Mouse (Mus musculus): Measurements from ENCODE around the gene Spock1. TPM values are rescaled to one million over a fixed set of nuclear protein-coding genes. Genes with fewer than 3 reads are reported as not detected.

The Spock1 gene
- polyA plus RNA-seq, 1 experiment from 2014 or later = 1.6 TPM

- TF ChIP-seq CTCF (IDR thresholded peaks at IDR 0.05; ENCODE audit: low read depth) = no peak
- no peak for TF ChIP-seq EP300 (optimal IDR thresholded peaks at IDR 0.05)
- DNase-seq (ENCODE audit: low spot score) (no peak), ATAC-seq (ENCODE audit: low FRiP score, low TSS enrichment) (no peak)
- Histone ChIP-seq H3K9ac (ENCODE audit: low read length) (no peak overlapping the region), H3K4me3 (ENCODE audit: low read depth, low read length) (no peak overlapping the region), H3K4me2 (replicated peaks; ENCODE audit: low read depth) (no peak overlapping the region), H3K27ac (replicated peaks) (no peak overlapping the region), H3K36me3 (ENCODE audit: control insufficient read depth, insufficient read depth, low read length) (no peaks in the 10 kb centered on the region), H3K9me3 (ENCODE audit: control insufficient read depth, low read length) (no peaks in the 10 kb centered on the region), H3K4me1 (replicated peaks; ENCODE audit: control insufficient read depth, insufficient read depth) (no peaks in the 10 kb centered on the region), H3K27me3 (ENCODE audit: control insufficient read depth, insufficient read depth, low read length) (no peaks in the 10 kb centered on the region)
- 68% methylated on average over 6 of the region's 6 CpGs for WGBS
Observed at GRCm38 (mm10) chr13:57782107-57782561, 126.0 kb downstream of the Spock1 start.

GRCm38 (mm10) chr13:57779146-57779545 lies 129.0 kb downstream of the Spock1 start:
- H3K9me3 ChIP-seq (ENCODE audit: control insufficient read depth, low read length) = no peaks in the 10 kb centered on the region
- H3K4me2 ChIP-seq (replicated peaks; ENCODE audit: low read depth) = no peak overlapping the region
- no peak for ATAC-seq (ENCODE audit: low FRiP score, low TSS enrichment)
- WGBS = 75% methylated on average over 4 of the region's 4 CpGs
- no peaks in the 10 kb centered on the region for H3K36me3 ChIP-seq (ENCODE audit: control insufficient read depth, insufficient read depth, low read length)
- H3K4me1 ChIP-seq (replicated peaks; ENCODE audit: control insufficient read depth, insufficient read depth) = no peaks in the 10 kb centered on the region
- H3K4me3 ChIP-seq (ENCODE audit: low read depth, low read length) = no peak overlapping the region
- no peaks in the 10 kb centered on the region for H3K27me3 ChIP-seq (ENCODE audit: control insufficient read depth, insufficient read depth, low read length)
- H3K9ac ChIP-seq (ENCODE audit: low read length) = no peak overlapping the region
- DNase-seq (ENCODE audit: low spot score) = no peak
- peak; percentile 37 for TF ChIP-seq CTCF (IDR thresholded peaks at IDR 0.05; ENCODE audit: low read depth)
- TF ChIP-seq EP300 (optimal IDR thresholded peaks at IDR 0.05) = no peak
- no peak overlapping the region for H3K27ac ChIP-seq (replicated peaks)

GRCm38 (mm10) chr13:57778524-57778923 lies 129.6 kb downstream of the Spock1 start:
- Histone ChIP-seq H3K4me3 (ENCODE audit: low read depth, low read length) (no peak overlapping the region), H3K27ac (replicated peaks) (no peak overlapping the region), H3K9me3 (ENCODE audit: control insufficient read depth, low read length) (no peaks in the 10 kb centered on the region), H3K36me3 (ENCODE audit: control insufficient read depth, insufficient read depth, low read length) (no peaks in the 10 kb centered on the region), H3K4me1 (replicated peaks; ENCODE audit: control insufficient read depth, insufficient read depth) (no peaks in the 10 kb centered on the region), H3K27me3 (ENCODE audit: control insufficient read depth, insufficient read depth, low read length) (no peaks in the 10 kb centered on the region), H3K9ac (ENCODE audit: low read length) (no peak overlapping the region), H3K4me2 (replicated peaks; ENCODE audit: low read depth) (no peak overlapping the region)
- 78% methylated on average over 3 of the region's 3 CpGs for WGBS
- ATAC-seq (ENCODE audit: low FRiP score, low TSS enrichment) (no peak), DNase-seq (ENCODE audit: low spot score) (no peak)
- TF ChIP-seq EP300 (optimal IDR thresholded peaks at IDR 0.05) (no peak), CTCF (IDR thresholded peaks at IDR 0.05; ENCODE audit: low read depth) (no peak)

GRCm38 (mm10) chr13:57771998-57772397 lies 136.1 kb downstream of the Spock1 start:
- no peaks in the 10 kb centered on the region for H3K4me1 ChIP-seq (replicated peaks; ENCODE audit: control insufficient read depth, insufficient read depth)
- no peaks in the 10 kb centered on the region for H3K9me3 ChIP-seq (ENCODE audit: control insufficient read depth, low read length)
- no peak overlapping the region for H3K27ac ChIP-seq (replicated peaks)
- H3K4me2 ChIP-seq (replicated peaks; ENCODE audit: low read depth) = no peak overlapping the region
- DNase-seq (ENCODE audit: low spot score) (no peak), ATAC-seq (ENCODE audit: low FRiP score, low TSS enrichment) (no peak)
- H3K9ac ChIP-seq (ENCODE audit: low read length) = no peak overlapping the region
- no peaks in the 10 kb centered on the region for H3K36me3 ChIP-seq (ENCODE audit: control insufficient read depth, insufficient read depth, low read length)
- no peaks in the 10 kb centered on the region for H3K27me3 ChIP-seq (ENCODE audit: control insufficient read depth, insufficient read depth, low read length)
- H3K4me3 ChIP-seq (ENCODE audit: low read depth, low read length) = no peak overlapping the region
- TF ChIP-seq EP300 (optimal IDR thresholded peaks at IDR 0.05) = no peak
- no peak for TF ChIP-seq CTCF (IDR thresholded peaks at IDR 0.05; ENCODE audit: low read depth)
- WGBS = 70% methylated on average over 6 of the region's 6 CpGs

- H3K27me3 ChIP-seq (ENCODE audit: control insufficient read depth, insufficient read depth, low read length) = no peaks in the 10 kb centered on the region
- no peak for ATAC-seq (ENCODE audit: low FRiP score, low TSS enrichment)
- 60% methylated on average over 3 of the region's 3 CpGs for WGBS
- H3K27ac ChIP-seq (replicated peaks) = no peak overlapping the region
- DNase-seq (ENCODE audit: low spot score) = no peak
- no peaks in the 10 kb centered on the region for H3K36me3 ChIP-seq (ENCODE audit: control insufficient read depth, insufficient read depth, low read length)
- no peaks in the 10 kb centered on the region for H3K4me1 ChIP-seq (replicated peaks; ENCODE audit: control insufficient read depth, insufficient read depth)
- H3K9ac ChIP-seq (ENCODE audit: low read length) = no peak overlapping the region
- H3K4me2 ChIP-seq (replicated peaks; ENCODE audit: low read depth) = no peak overlapping the region
- TF ChIP-seq CTCF (IDR thresholded peaks at IDR 0.05; ENCODE audit: low read depth) = peak; percentile 72
- no peak for TF ChIP-seq EP300 (optimal IDR thresholded peaks at IDR 0.05)
- no peak overlapping the region for H3K4me3 ChIP-seq (ENCODE audit: low read depth, low read length)
- H3K9me3 ChIP-seq (ENCODE audit: control insufficient read depth, low read length) = no peaks in the 10 kb centered on the region
Observed at GRCm38 (mm10) chr13:57766721-57767120, 141.4 kb downstream of the Spock1 start.

GRCm38 (mm10) chr13:57761122-57761521 lies 147.0 kb downstream of the Spock1 start:
- no peak overlapping the region for H3K27ac ChIP-seq (replicated peaks)
- no peaks in the 10 kb centered on the region for H3K9me3 ChIP-seq (ENCODE audit: control insufficient read depth, low read length)
- TF ChIP-seq EP300 (optimal IDR thresholded peaks at IDR 0.05) = no peak
- no peak for TF ChIP-seq CTCF (IDR thresholded peaks at IDR 0.05; ENCODE audit: low read depth)
- H3K27me3 ChIP-seq (ENCODE audit: control insufficient read depth, insufficient read depth, low read length) = no peaks in the 10 kb centered on the region
- no peak overlapping the region for H3K4me2 ChIP-seq (replicated peaks; ENCODE audit: low read depth)
- no peak overlapping the region for H3K4me3 ChIP-seq (ENCODE audit: low read depth, low read length)
- WGBS = 82% methylated on average over 5 of the region's 5 CpGs
- no peaks in the 10 kb centered on the region for H3K36me3 ChIP-seq (ENCODE audit: control insufficient read depth, insufficient read depth, low read length)
- no peak overlapping the region for H3K9ac ChIP-seq (ENCODE audit: low read length)
- ATAC-seq (ENCODE audit: low FRiP score, low TSS enrichment) (no peak), DNase-seq (ENCODE audit: low spot score) (no peak)
- no peaks in the 10 kb centered on the region for H3K4me1 ChIP-seq (replicated peaks; ENCODE audit: control insufficient read depth, insufficient read depth)

Data from stomach, postnatal 0 days (tissue).